Mouse (Mus musculus): ENCODE results near the gene Trim31. TPM values are rescaled to one million over a fixed set of nuclear protein-coding genes. Genes with fewer than 3 reads are reported as not detected.

Trim31 gene
- total RNA-seq, 2 experiments from 2014 or later = not detected

- no peak for DNase-seq (ENCODE audit: low spot score)
Observed at GRCm38 (mm10) chr17:36944121-36944775, 46.3 kb downstream of the Trim31 start.

GRCm38 (mm10) chr17:36947051-36947819 lies 49.3 kb downstream of the Trim31 start:
- DNase-seq (ENCODE audit: low spot score) = peak; percentile 45

GRCm38 (mm10) chr17:36948286-36948685 lies 50.4 kb downstream of the Trim31 start:
- no peak for DNase-seq (ENCODE audit: low spot score)

- no peak for DNase-seq (ENCODE audit: low spot score)
Observed at GRCm38 (mm10) chr17:36949265-36949664, 51.3 kb downstream of the Trim31 start.

- peak; percentile 97 for DNase-seq (ENCODE audit: low spot score)
Observed at GRCm38 (mm10) chr17:36950981-36951947, 53.3 kb downstream of the Trim31 start, which contains the start of gene Ppp1r11. TSS of gene Ppp1r11 (minus strand) at chr17:36951741.

- DNase-seq (ENCODE audit: low spot score) = no peak
Observed at GRCm38 (mm10) chr17:36952631-36953030, 54.7 kb downstream of the Trim31 start.

GRCm38 (mm10) chr17:36953062-36953461 lies 55.1 kb downstream of the Trim31 start:
- no peak for DNase-seq (ENCODE audit: low spot score)

GRCm38 (mm10) chr17:36957999-36958743 lies 60.3 kb downstream of the Trim31 start, which contains the start of the genes Znrd1 and Znrd1as:
TSS of gene Znrd1 (minus strand) at chr17:36958559.
TSS of gene Znrd1as (plus strand) at chr17:36958592.
- peak; percentile 94 for DNase-seq (ENCODE audit: low spot score)

GRCm38 (mm10) chr17:36958884-36959283 lies 61.0 kb downstream of the Trim31 start:
- no peak for DNase-seq (ENCODE audit: low spot score)

Other genes starting within 250 kb of the Trim31 start
- not detected for gene H2-M1, start 225.9 kb upstream of the Trim31 start, total RNA-seq (2021)
- gene H2-M10.5, start 125.2 kb upstream of the Trim31 start, total RNA-seq (2021) = not detected
- not detected for gene H2-M10.6, start 85.9 kb upstream of the Trim31 start, total RNA-seq (2021)
- gene Trim26, start 61.0 kb upstream of the Trim31 start, total RNA-seq (2021) = 10 to 100 TPM; 18.4 to 18.7 TPM
- not detected for gene Trim15, start 30.9 kb upstream of the Trim31 start, total RNA-seq (2021)
- not detected for gene Trim10, start 28.5 kb upstream of the Trim31 start, total RNA-seq (2021)
- not detected for gene Trim40, start 8.0 kb upstream of the Trim31 start, total RNA-seq (2021)
- under 1 TPM; 0.23 to 0.24 TPM for gene Rnf39, start 44.8 kb downstream of the Trim31 start, total RNA-seq (2021)
- 10 to 100 TPM; 58.9 to 65.9 TPM for gene Ppp1r11, start 53.6 kb downstream of the Trim31 start, total RNA-seq (2021)
- gene Znrd1, start 60.4 kb downstream of the Trim31 start, total RNA-seq (2021) = 10 to 100 TPM; 21.9 to 22.1 TPM
- 10 to 100 TPM; 26.5 to 26.6 TPM for gene Znrd1as, start 60.5 kb downstream of the Trim31 start, total RNA-seq (2021)
- under 1 TPM in 1 of 2 experiments, not detected in 1; 0.37 TPM for gene 2410137M14Rik, start 83.1 kb downstream of the Trim31 start, total RNA-seq (2021)
- not detected for gene H2-M5, start 91.4 kb downstream of the Trim31 start, total RNA-seq (2021)
- not detected for gene Zfp57, start 103.0 kb downstream of the Trim31 start, total RNA-seq (2021)
- not detected for gene Mog, start 125.3 kb downstream of the Trim31 start, total RNA-seq (2021)
- gene Gabbr1, start 147.8 kb downstream of the Trim31 start, total RNA-seq (2021) = 1 to 10 TPM; 5.5 to 8.2 TPM
- gene Olfr90, start 190.4 kb downstream of the Trim31 start, total RNA-seq (2021) = not detected
- not detected for gene Olfr91, start 200.2 kb downstream of the Trim31 start, total RNA-seq (2021)
- gene Olfr92, start 222.0 kb downstream of the Trim31 start, total RNA-seq (2021) = not detected

Measured in gastrocnemius, adult 18-20 months (tissue).